Comparison of ENCODE assay signal across 10 mouse cellular contexts in genomic region chr12:52288537-52288936, GRCm38 (mm10).
DNase-seq lines count a peak whose midpoint lies in the region; ATAC-seq and TF ChIP-seq lines count a peak whose summit lies in the region.
"Had no signal": no experiment of that assay in that cellular context is flagged by ENCODE, and none has a peak within 500 bp of the region (broad histone marks: within the 10 kb centered on the region; RNA-seq: fewer than 3 reads in every experiment).

No protein-coding gene starts in this region.

- no peak overlapping the region for H3K4me3 ChIP-seq in hindbrain, postnatal 0 days (ENCODE audit: low read length)
- H3K4me3 ChIP-seq in hindbrain, embryonic 16.5 days (ENCODE audit: low read length): no peak overlapping the region
- no peak overlapping the region for H3K4me3 ChIP-seq in heart, embryonic 10.5 days
- H3K4me3 ChIP-seq in midbrain, postnatal 0 days (ENCODE audit: low read depth, low read length): no peak overlapping the region

- no peak for DNase-seq in hindbrain, postnatal 0 days (ENCODE audit: low spot score)
- DNase-seq in heart, embryonic 10.5 days (ENCODE audit: low spot score): no peak
- peak; percentile 70 to 79 for DNase-seq in kidney, postnatal 4 days
- DNase-seq in midbrain, postnatal 0 days (ENCODE audit: low spot score): no peak
- no peak for DNase-seq in cerebellum, postnatal 10 days
- DNase-seq in layer of hippocampus, postnatal 10 days (ENCODE audit: low spot score in 2 of 2): no peak
- DNase-seq in cerebellum, postnatal 14 days: no peak
- DNase-seq: thymus, postnatal 14 days had no signal

- H3K4me1 ChIP-seq in hindbrain, postnatal 0 days (ENCODE audit: insufficient read depth, low read length): no peaks in the 10 kb centered on the region
- peaks cover 7% of the 10 kb centered on the region for H3K4me1 ChIP-seq in hindbrain, embryonic 16.5 days (ENCODE audit: control insufficient read depth, insufficient read depth, low read depth, low read length)
- H3K4me1 ChIP-seq in heart, embryonic 10.5 days: peaks cover 19% of the 10 kb centered on the region
- peaks cover 4% of the 10 kb centered on the region; the same call in 1 of the 2 replicates for H3K4me1 ChIP-seq in midbrain, postnatal 0 days (ENCODE audit: insufficient read depth, low read length)

- H3K4me2 ChIP-seq in hindbrain, postnatal 0 days (ENCODE audit: low read depth, low read length): no peak overlapping the region
- no peak overlapping the region for H3K4me2 ChIP-seq in hindbrain, embryonic 16.5 days (ENCODE audit: low read length)
- H3K4me2 ChIP-seq in midbrain, postnatal 0 days (ENCODE audit: low read depth, low read length, poor library complexity, severe bottlenecking): no peak overlapping the region

- no peak for TF ChIP-seq CTCF in hindbrain, postnatal 0 days (IDR thresholded peaks at IDR 0.05; ENCODE audit: low read depth)
- TF ChIP-seq CTCF in midbrain, postnatal 0 days (IDR thresholded peaks at IDR 0.05): no peak

- no peak overlapping the region for H3K9ac ChIP-seq in hindbrain, postnatal 0 days (replicated peaks; ENCODE audit: low read length)
- H3K9ac ChIP-seq in hindbrain, embryonic 16.5 days (ENCODE audit: low read depth, low read length): no peak overlapping the region
- H3K9ac ChIP-seq in midbrain, postnatal 0 days (replicated peaks; ENCODE audit: low read length, poor library complexity, severe bottlenecking): no peak overlapping the region
- H3K9ac ChIP-seq: liver, embryonic 14.5 days had no signal

- WGBS in hindbrain, postnatal 0 days: 73% methylated on average over 4 of the region's 4 CpGs
- 66% methylated on average over 4 of the region's 4 CpGs for whole genome bisulfite sequencing in hindbrain, embryonic 16.5 days
- WGBS in heart, embryonic 10.5 days: 38% methylated on average over 4 of the region's 4 CpGs
- WGBS in midbrain, postnatal 0 days: 49% methylated on average over 4 of the region's 4 CpGs

- H3K27ac ChIP-seq in hindbrain, postnatal 0 days: 0 out of 2 replicates have a peak overlapping the region, but pooled peaks have one; percentile 41
- H3K27ac ChIP-seq in hindbrain, embryonic 16.5 days (ENCODE audit: low read depth, low read length): no peak overlapping the region
- 0 out of 2 replicates have a peak overlapping the region, but pooled peaks have one; percentile 23 for H3K27ac ChIP-seq in heart, embryonic 10.5 days
- H3K27ac ChIP-seq in midbrain, postnatal 0 days (ENCODE audit: low read depth, low read length): 0 out of 2 replicates have a peak overlapping the region, but pooled peaks have one; percentile 19
- H3K27ac ChIP-seq: liver, embryonic 14.5 days had no signal

- no peaks in the 10 kb centered on the region for H3K27me3 ChIP-seq in hindbrain, postnatal 0 days (ENCODE audit: insufficient read depth, low read length)
- H3K27me3 ChIP-seq in hindbrain, embryonic 16.5 days (replicated peaks; ENCODE audit: control insufficient read depth, insufficient read depth, low read length): no peaks in the 10 kb centered on the region
- H3K27me3 ChIP-seq in heart, embryonic 10.5 days (ENCODE audit: insufficient read depth, poor library complexity, severe bottlenecking): no peaks in the 10 kb centered on the region
- H3K27me3 ChIP-seq in midbrain, postnatal 0 days (ENCODE audit: insufficient read depth, low read length): no peaks in the 10 kb centered on the region

- H3K36me3 ChIP-seq in hindbrain, postnatal 0 days (ENCODE audit: insufficient read depth, low read length): no peaks in the 10 kb centered on the region
- no peaks in the 10 kb centered on the region for H3K36me3 ChIP-seq in hindbrain, embryonic 16.5 days (ENCODE audit: control insufficient read depth, insufficient read depth, low read length)
- no peaks in the 10 kb centered on the region for H3K36me3 ChIP-seq in heart, embryonic 10.5 days
- no peaks in the 10 kb centered on the region for H3K36me3 ChIP-seq in midbrain, postnatal 0 days (ENCODE audit: insufficient read depth, low read length)

- H3K9me3 ChIP-seq in hindbrain, postnatal 0 days (ENCODE audit: low read length): no peaks in the 10 kb centered on the region
- no peaks in the 10 kb centered on the region for H3K9me3 ChIP-seq in hindbrain, embryonic 16.5 days (ENCODE audit: control insufficient read depth, low read length)
- no peaks in the 10 kb centered on the region for H3K9me3 ChIP-seq in heart, embryonic 10.5 days
- H3K9me3 ChIP-seq in midbrain, postnatal 0 days (ENCODE audit: low read length): no peaks in the 10 kb centered on the region

- ATAC-seq in hindbrain, postnatal 0 days: no peak
- ATAC-seq in hindbrain, embryonic 16.5 days: no peak
- ATAC-seq in midbrain, postnatal 0 days (ENCODE audit: low FRiP score): no peak

Comparison
In these comparisons a context has a peak if more than half of its experiments do, and no peak if none do; other contexts are left out.
1. DNase-seq: peak in kidney, postnatal 4 days (2 of 2); none in hindbrain, postnatal 0 days (single experiment), heart, embryonic 10.5 days (single experiment), midbrain, postnatal 0 days (single experiment), cerebellum, postnatal 10 days (0 of 2), layer of hippocampus, postnatal 10 days (0 of 2) and cerebellum, postnatal 14 days (0 of 2).